Mouse (Mus musculus): ENCODE measurements around the gene Ces2g.

Gene Ces2g

GRCm38 (mm10) chr8:104961537-104961961 lies at the start of gene Ces2g:
Gene Ces2g, plus strand, starts transcription at chr8:104961718.
- DNase-seq (ENCODE audit: low spot score in 2 of 2): no peak

GRCm38 (mm10) chr8:104925972-104926596 lies 35.4 kb upstream of the Ces2g start, which contains the start of gene Ces2e:
Gene Ces2e, plus strand, starts transcription at chr8:104926260.
- DNase-seq (ENCODE audit: low spot score in 2 of 2): no peak

- no peak for DNase-seq (ENCODE audit: low spot score in 2 of 2)
Measured at GRCm38 (mm10) chr8:104927301-104927700, 34.2 kb upstream of the Ces2g start.

- no peak for DNase-seq (ENCODE audit: low spot score in 2 of 2)
Measured at GRCm38 (mm10) chr8:104944665-104945064, 16.9 kb upstream of the Ces2g start.

GRCm38 (mm10) chr8:104947056-104947455 lies 14.5 kb upstream of the Ces2g start, which contains the start of gene Ces2f:
Gene Ces2f, plus strand, starts transcription at chr8:104947356.
- no peak for DNase-seq (ENCODE audit: low spot score in 2 of 2)

- DNase-seq (ENCODE audit: low spot score in 2 of 2): no peak
Measured at GRCm38 (mm10) chr8:104949031-104949430, 12.5 kb upstream of the Ces2g start.

- DNase-seq (ENCODE audit: low spot score in 2 of 2): no peak
Measured at GRCm38 (mm10) chr8:104962229-104962901, 847 bp downstream of the Ces2g start.

- no peak for DNase-seq (ENCODE audit: low spot score in 2 of 2)
Measured at GRCm38 (mm10) chr8:104963375-104963894, 1.9 kb downstream of the Ces2g start.

GRCm38 (mm10) chr8:104984126-104984525 lies 22.6 kb downstream of the Ces2g start:
- no peak for DNase-seq (ENCODE audit: low spot score in 2 of 2)

- DNase-seq (ENCODE audit: low spot score in 2 of 2): no peak
Measured at GRCm38 (mm10) chr8:104984942-104985341, 23.4 kb downstream of the Ces2g start.

- no peak for DNase-seq (ENCODE audit: low spot score in 2 of 2)
Measured at GRCm38 (mm10) chr8:104998191-104998590, 36.7 kb downstream of the Ces2g start.

- DNase-seq (ENCODE audit: low spot score in 2 of 2): no peak
Measured at GRCm38 (mm10) chr8:104999183-104999582, 37.7 kb downstream of the Ces2g start.

- DNase-seq (ENCODE audit: low spot score in 2 of 2): no peak
Measured at GRCm38 (mm10) chr8:105000586-105000985, 39.1 kb downstream of the Ces2g start, which contains the start of gene Ces2h. Gene Ces2h, plus strand, starts transcription at chr8:105000853.

GRCm38 (mm10) chr8:105010000-105010399 lies 48.5 kb downstream of the Ces2g start:
- DNase-seq (ENCODE audit: low spot score in 2 of 2): no peak

GRCm38 (mm10) chr8:105011136-105011535 lies 49.6 kb downstream of the Ces2g start:
- DNase-seq (ENCODE audit: low spot score in 2 of 2): no peak

- DNase-seq (ENCODE audit: low spot score in 2 of 2): no peak
Measured at GRCm38 (mm10) chr8:105014391-105014790, 52.9 kb downstream of the Ces2g start.

Data from frontal cortex, postnatal 36 days (tissue).